Mouse (Mus musculus) thymus, postnatal 14 days (tissue): ENCODE data around the gene Iqcf6.

Experiments
- DNase-seq: peaks from one replicate; pipeline ENCODE4 v3.0.0; 2021

Iqcf6 gene

GRCm38 (mm10) chr9:106659441-106659840, 33.1 kb downstream of the Iqcf6 start:
- DNase-seq = no peak

GRCm38 (mm10) chr9:106659935-106660334, 33.6 kb downstream of the Iqcf6 start:
- no peak for DNase-seq

GRCm38 (mm10) chr9:106663200-106663599, 36.8 kb downstream of the Iqcf6 start:
- no peak for DNase-seq

GRCm38 (mm10) chr9:106664433-106664832, 38.1 kb downstream of the Iqcf6 start:
- no peak for DNase-seq

- DNase-seq = no peak
These were observed 38.5 kb downstream of the Iqcf6 start for GRCm38 (mm10) chr9:106664856-106665255.

- no peak for DNase-seq
These were observed 47.5 kb downstream of the Iqcf6 start for GRCm38 (mm10) chr9:106673860-106674259.

- DNase-seq = peak; percentile 80
These were observed 49.1 kb downstream of the Iqcf6 start for GRCm38 (mm10) chr9:106675480-106675879.

- DNase-seq = no peak
These were observed 49.6 kb downstream of the Iqcf6 start for GRCm38 (mm10) chr9:106675965-106676364.

GRCm38 (mm10) chr9:106676571-106676970, 50.2 kb downstream of the Iqcf6 start:
- DNase-seq = no peak
